Mouse (Mus musculus) retina, adult 2 months (tissue): Measurements from ENCODE around the gene Olfr632.
"Not testable (repeated sequence)": the region's sequence is repeated elsewhere in the genome, so short reads cannot be mapped to it uniquely, and the experiment has no call there.

Experiments
- DNase-seq: peaks from one replicate; pipeline ENCODE4 v3.0.0-alpha.2; 2012; ENCODE audit warnings: low read depth, low spot score

The Olfr632 gene

DNA sequence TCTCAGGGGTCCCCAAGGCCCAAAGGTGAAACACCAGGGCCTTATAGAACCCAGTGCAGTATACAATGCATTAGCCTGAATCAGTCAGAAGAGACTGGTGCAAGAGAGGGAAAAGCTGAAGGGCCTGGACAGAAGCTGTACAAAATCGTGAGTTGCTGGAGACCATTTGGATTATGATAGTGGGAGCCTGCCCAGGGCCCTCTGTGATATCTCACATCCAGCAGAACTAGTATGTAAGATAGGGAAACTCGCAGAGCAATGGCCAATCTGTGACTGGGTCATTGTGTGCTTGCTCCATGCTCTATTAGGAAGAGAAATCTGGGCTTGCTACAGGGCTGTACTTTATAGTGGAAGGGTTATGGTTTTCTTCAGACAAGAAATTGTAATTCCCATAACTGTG, at the start of gene Olfr632:
Gene Olfr632 (plus strand): TSS at position 84 of the 400 bp plus-strand sequence.
- DNase-seq: no peak

DNA sequence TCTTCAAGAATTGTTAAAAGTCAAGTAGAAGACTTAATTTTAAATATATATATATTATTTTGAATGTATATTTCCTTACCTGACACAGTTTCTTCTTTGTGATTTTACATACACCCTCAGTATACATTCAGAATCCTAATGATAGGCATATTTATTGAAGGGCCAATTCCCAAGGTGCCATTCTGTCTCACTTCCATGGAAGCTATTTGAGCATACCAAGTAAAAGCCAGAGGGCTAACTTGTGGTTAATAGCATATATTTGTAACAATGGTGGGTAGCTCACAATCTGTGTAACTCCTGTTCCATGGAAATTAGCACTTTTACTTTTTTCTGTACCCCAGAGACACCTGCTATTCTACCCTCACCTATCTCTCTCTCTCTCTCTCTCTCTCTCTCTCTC, 48.0 kb upstream of the Olfr632 start, which contains the start of gene Olfr66:
Gene Olfr66 (minus strand): TSS at position 101 of the 400 bp plus-strand sequence.
- DNase-seq: no peak

DNA sequence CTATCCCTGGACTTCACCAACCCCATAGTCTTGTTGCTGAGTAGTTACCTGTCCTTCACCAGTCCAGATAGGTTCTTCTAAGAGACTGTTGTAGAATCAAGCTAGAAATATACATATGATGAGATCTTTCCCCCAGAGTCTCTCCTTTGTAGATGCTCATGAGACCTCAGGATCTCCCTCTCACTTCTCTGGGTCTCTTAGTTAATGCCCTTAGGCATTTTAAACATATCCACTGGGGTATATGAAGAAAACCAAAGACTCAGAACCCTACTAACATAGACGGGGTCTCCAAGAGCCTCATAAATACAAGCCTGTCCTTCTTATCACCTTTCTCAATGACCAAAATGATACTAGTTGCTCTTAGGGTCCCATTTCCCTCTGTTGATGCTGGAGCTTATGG, 39.8 kb upstream of the Olfr632 start, which contains the start of gene Olfr64:
Gene Olfr64 (minus strand): TSS at position 101 of the 400 bp plus-strand sequence.
- DNase-seq: no peak

DNA sequence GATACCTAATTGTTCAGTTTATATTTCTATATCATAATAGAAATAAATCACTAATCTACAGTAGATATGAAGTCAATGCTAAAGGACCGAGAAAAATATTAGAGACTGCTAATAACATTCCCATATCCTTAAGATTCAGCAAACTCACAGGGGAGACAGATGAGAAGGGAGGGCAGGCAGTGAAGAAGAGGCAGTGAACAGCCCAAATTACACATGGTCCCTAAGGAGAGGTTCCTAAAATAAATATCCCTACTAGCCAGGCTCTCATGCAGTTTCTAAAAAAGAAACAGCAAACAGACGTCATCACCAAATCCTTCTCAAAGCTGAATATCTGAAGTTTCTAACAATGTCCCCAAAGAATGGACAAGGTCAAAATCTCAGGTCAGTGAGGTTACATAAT, 31.0 kb upstream of the Olfr632 start, which contains the start of gene Olfr65:
Gene Olfr65 (plus strand): TSS at position 301 of the 400 bp plus-strand sequence.
- DNase-seq: no peak

DNA sequence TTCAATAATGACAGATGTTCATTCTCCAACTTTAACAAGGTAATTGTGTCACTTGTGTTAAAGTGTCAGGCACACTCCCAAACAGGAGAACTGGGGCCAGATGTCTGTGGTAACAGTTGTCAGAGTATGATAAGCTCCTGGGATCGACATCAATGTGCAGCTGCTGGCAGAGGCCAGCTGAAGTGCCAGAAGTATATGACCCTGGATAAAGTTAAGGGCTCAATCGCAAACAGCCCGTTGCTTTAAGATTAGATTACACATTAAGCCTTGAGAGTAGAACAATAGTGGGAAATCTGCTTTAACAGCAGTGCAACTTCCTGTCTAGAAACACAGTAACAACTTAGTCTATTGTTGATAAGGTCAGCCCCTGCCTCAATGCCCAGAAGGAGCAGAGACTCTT, 24.1 kb upstream of the Olfr632 start:
- DNase-seq: no peak

DNA sequence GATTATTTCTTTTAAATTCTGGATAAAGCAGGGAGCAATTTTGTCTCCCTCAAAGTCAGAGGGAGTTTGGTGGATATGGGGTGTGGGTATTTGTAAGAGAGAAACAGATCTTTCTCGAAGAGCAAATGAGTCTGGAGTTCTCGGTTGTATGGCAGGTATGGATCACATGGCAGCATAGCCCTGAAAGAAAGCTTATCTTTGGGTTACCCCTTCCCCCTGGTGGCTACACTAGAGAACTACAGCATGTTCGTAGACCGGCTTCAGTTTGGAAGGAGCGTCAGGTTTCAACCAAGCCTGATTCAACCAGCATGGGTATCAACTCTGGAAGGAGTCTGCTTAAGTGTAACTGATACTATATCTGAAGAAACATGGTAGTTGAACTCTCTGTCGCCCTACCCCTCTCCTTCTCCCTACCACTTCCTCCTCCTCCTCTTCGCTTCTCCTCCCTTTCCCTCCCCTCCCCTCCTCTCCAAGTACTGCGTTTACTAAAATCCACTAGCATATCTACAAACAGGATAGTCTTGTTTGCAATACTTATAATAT, 21.1 kb upstream of the Olfr632 start:
- no peak for DNase-seq

DNA sequence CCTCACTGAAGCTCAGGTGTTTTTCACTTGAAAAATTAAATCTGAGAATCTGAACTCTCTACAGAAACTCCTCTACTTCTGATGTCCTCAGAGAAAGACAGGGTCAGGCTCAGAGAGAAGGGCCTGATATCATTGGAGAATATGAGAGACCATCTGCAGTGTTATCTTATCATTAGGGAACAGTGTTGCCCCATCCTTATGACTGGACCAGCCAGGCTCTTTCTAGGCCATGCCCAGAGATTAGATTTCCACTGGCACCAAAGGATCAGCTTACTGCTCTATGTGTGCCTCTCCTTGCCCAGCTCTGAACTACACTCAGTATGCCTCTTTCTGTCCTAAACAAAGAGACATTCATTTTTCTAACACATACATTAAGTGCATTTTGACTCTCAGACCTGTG, 18.8 kb upstream of the Olfr632 start:
- DNase-seq: no peak

DNA sequence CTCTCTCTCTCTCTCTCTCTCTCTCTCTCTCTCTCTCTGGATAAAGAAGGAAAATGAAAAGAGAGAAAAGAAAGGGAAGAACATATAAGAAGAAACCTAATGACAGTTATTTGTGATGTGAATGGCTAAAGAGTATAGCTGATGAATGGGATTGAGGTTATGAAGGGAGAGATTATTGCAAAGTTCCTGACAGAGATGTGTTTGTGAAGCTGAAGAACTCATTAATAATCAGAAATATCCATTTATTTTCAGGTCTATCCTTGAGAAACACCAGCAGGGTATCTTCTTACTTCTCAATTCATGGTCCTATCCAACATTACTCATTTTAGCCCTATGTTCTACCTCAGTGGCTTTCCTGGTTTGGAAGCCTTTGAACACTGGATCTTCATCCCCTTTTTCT, 5.6 kb upstream of the Olfr632 start, which contains the start of gene Olfr631:
Gene Olfr631 (plus strand): TSS at position 301 of the 400 bp plus-strand sequence.
- no peak for DNase-seq

DNA sequence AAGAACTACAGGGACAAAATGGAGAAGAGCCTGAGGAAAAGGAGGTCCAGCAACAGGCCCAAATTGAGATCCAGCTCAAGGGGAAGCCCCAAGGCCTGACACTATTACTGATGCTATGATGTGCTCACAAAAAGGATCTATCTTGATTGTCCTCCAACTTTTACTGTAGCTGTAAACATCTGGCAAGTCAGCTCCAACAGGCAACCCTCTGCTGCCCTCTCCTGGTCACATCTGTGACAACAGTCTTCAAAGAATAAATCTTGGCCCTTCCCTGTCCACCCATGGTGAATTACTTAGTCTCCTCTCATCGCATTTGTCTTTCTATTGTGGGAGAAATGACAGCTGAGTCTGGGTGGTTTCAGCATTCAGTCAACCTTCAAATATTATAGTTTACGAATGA, 8.6 kb downstream of the Olfr632 start:
- DNase-seq: peak; percentile 11

DNA sequence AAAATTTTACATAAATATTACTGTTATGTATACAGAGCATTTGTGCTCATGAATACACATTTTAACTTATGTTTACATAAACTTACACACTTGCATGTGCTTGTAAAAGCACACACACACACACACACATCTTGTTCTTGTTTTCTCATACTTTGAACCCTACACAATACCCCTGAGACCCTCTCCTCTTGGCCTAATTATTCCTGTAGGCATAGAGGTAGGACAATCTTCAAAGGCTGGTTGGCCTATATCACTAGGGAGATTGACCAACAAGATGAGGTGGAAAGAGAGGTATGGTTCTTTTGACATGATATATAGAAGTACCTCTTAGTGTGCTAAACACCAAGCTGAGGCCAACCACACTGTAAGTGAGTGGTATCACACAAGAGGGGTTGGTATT, 10.0 kb downstream of the Olfr632 start, which contains the start of gene Olfr633:
Gene Olfr633 (plus strand): TSS at position 301 of the 400 bp plus-strand sequence.
- DNase-seq: no peak

DNA sequence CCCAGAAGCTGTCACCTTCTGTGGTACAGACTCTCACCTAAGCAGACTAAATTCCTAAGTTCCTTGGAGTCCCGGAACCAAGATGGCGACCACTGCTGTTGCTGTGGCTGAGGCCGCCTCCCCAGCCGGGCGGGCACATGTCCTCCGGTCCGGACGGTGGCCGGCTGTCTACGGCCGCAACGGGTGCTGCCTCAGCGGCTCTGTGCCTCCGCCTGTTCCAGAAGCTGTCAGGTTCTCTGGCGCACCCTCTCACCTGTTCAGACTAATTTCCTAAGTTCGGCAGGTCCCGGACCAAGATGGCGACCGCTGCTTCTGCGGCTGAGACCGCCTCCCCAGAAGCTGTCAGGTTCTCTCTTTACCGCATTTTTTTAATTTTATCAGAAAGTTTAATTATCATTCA, 32.7 kb downstream of the Olfr632 start:
- DNase-seq: not testable (repeated sequence)

DNA sequence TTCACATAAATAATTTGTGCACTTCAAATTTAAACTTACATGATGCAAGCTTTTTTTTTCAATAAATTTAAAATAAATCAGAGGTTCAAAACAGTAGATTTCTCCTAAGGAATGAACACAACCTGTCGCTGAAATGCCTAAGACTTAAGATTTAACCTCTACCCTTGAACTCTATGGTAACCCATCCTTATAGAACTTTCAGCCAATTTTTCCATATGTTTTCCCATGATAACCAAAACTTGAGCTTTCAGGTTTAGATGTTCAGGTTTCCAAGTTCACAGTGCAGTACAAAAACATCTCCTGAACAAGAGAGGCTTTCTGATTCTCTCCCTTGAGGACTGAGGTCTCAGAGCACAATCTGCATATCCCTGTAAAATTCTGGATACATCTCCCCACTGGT, 36.7 kb downstream of the Olfr632 start, which contains the start of gene Olfr635:
Gene Olfr635 (plus strand): TSS at position 301 of the 400 bp plus-strand sequence.
- DNase-seq: no peak

DNA sequence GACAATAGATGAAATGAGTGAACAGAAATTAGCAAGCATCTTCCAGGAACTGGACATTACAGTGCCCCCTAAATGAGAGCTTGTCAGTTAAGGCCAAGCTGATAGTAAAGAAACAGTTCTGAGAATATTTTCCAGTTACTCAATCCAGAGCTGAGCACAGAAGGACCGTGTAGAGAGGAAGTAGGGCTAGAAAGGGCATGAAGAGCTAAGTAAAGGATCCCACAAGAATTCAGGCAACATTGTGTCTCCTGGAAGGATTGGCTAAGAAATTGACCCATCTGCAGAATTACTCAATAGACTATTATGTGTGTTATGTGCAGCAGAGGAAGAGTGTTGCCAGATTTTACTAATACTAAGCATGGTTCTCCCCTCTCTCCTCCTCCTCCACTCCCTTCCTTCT, 37.6 kb downstream of the Olfr632 start:
- no peak for DNase-seq
